Mouse (Mus musculus) ES-E14 (cell line): ENCODE results near the gene Neu1. TPM values are rescaled to one million over a fixed set of nuclear protein-coding genes. Genes with fewer than 3 reads are reported as not detected.

Experiments used
- DNase-seq: peaks from one replicate; pipeline ENCODE4 v3.0.0-alpha.2; 2013; ENCODE audit warnings: low read depth, low spot score
- H3K27ac ChIP-seq: 2 replicates; pipeline ENCODE4 v1.5.1; 2012; ENCODE audit warnings: low read depth, mild to moderate bottlenecking, low read length, moderate library complexity, mixed read lengths; ENCODE audit not compliant: poor library complexity, insufficient read depth, severe bottlenecking
- H3K36me3 ChIP-seq: 2 replicates; pipeline ENCODE4 v1.6.1; 2012; ENCODE audit warnings: mild to moderate bottlenecking, low read length, moderate library complexity, mixed read lengths; ENCODE audit not compliant: control insufficient read depth, poor library complexity, insufficient read depth, severe bottlenecking
- H3K4me1 ChIP-seq, 2 experiments: fragments of 150-350 bp in 1 of 2; sonication (generic) in 1 of 2; 2 replicates each; pipeline ENCODE4 v1.6.1; 2012; ENCODE audit warnings: low read length in 2 of 2, mild to moderate bottlenecking in 1 of 2, mixed read lengths in 1 of 2; ENCODE audit not compliant: control insufficient read depth in 2 of 2, insufficient read depth in 2 of 2, poor library complexity in 1 of 2
- H3K4me3 ChIP-seq, 2 experiments: fragments of 150-350 bp in 1 of 2; sonication (generic) in 1 of 2; 2 replicates each; pipeline ENCODE4 v1.5.1; 2012; ENCODE audit warnings: low read length in 2 of 2, low read depth in 1 of 2, mild to moderate bottlenecking in 1 of 2, mixed read lengths in 1 of 2; ENCODE audit not compliant: insufficient read depth in 1 of 2, poor library complexity in 1 of 2, severe bottlenecking in 1 of 2
- H3K9ac ChIP-seq: 2 replicates; pipeline ENCODE4 v1.6.1; 2012; ENCODE audit warnings: low read depth, mild to moderate bottlenecking, low read length, mixed read lengths; ENCODE audit not compliant: poor library complexity, insufficient read depth, severe bottlenecking
- H3K9me3 ChIP-seq: fragments of 150-350 bp; sonication (generic); 2 replicates; pipeline ENCODE4 v1.6.1; 2012; ENCODE audit warnings: low read depth, mild to moderate bottlenecking, low read length; ENCODE audit not compliant: control insufficient read depth, insufficient read depth
- CHD2 ChIP-seq: IDR thresholded peaks from 2 replicates; pipeline ENCODE4 v1.6.1; 2014; ENCODE audit warnings: mild to moderate bottlenecking, low read depth, low read length, inconsistent platforms
- HCFC1 ChIP-seq: IDR thresholded peaks from 2 replicates; pipeline ENCODE4 v1.6.1; 2012; ENCODE audit warnings: low read length, inconsistent platforms, borderline replicate concordance; ENCODE audit not compliant: insufficient read depth
- MAFK ChIP-seq: IDR thresholded peaks from 2 replicates; pipeline ENCODE4 v1.6.1; 2014; ENCODE audit warnings: mild to moderate bottlenecking, low read depth, low read length, inconsistent platforms; ENCODE audit not compliant: insufficient read depth
- ZC3H11A ChIP-seq: IDR thresholded peaks from 2 replicates; pipeline ENCODE4 v1.6.1; 2012; ENCODE audit warnings: low read depth, mild to moderate bottlenecking, inconsistent platforms, low read length, borderline replicate concordance
- ZNF384 ChIP-seq: IDR thresholded peaks from 2 replicates; pipeline ENCODE4 v1.6.1; 2012; ENCODE audit warnings: low read depth, low read length, inconsistent platforms
- in situ Hi-C, 2 experiments: fragments of 600-800 bp; cut with MboI; formaldehyde crosslinking; loops; one replicate each; pipeline ENCODE4 v1.15.1; 2025; ENCODE audit warnings: low sequenced_read_pairs in 2 of 2, inconsistent platforms in 1 of 2; ENCODE audit not compliant: unreplicated experiment in 2 of 2
- total RNA-seq: library from RNA; depleted of rRNA; stranded (reverse); fragments of 300-350 nt; gene quantifications from 2 replicates; pipeline ENCODE4 v1.2.3, GENCODE M21; 2012

Gene Neu1
- total RNA-seq, 1 experiment, result 24.0 TPM

DNA sequence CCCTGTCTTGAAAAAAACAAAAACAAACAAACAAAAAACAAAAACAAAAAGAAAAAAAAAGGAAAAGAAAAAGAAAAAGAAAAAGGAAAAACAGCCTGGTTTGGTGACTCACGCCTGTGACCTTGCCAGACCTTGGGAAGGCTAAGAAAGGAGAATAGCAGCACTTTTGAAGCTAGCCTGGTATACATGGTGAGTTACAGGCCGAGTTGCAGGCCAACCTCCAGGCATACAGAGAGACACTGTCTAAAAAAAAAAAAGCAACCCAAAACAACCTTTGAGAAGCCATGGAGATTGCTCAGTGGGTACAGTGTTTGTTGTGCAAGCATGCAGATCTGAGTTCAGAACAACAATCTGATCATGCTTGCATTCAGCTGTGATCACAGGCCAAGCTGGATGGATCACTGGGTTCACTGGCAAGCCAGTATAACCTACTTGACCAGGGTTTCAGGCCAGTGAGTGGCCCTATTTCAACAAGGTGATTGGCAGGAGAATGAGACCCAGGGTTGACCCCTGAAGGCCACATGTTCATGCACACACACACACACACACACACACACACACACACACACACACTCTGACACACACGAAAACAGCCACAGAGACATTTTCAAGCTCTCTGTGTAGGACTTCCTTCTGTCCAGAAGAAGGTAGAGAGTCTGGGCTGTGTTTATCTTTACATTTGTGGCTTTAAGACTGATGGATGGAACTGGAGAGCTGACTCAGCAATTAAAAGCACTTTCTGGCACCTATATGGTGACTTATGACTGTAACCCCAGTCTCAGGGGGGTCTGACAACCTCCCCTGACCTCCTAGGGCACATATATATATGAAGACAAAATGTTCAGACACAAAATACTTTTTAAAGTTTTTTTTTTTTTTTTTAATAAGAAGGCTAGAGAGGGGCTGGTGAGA lies 44.8 kb downstream of the Neu1 start:
- Histone ChIP-seq H3K27ac (no peak overlapping the region), H3K4me1 (peaks cover 0 to 7% of the 10 kb centered on the region in 2 experiments; a peak in 1 of 4 replicates), H3K36me3 (no peaks in the 10 kb centered on the region), H3K9ac (no peak overlapping the region), H3K9me3 (no peaks in the 10 kb centered on the region), H3K4me3 (no peak overlapping the region)
- no peak for TF ChIP-seq HCFC1
- TF ChIP-seq MAFK, result peak; percentile 86
- TF ChIP-seq ZNF384, result no peak
- TF ChIP-seq ZC3H11A, result no peak
- no peak for TF ChIP-seq CHD2
- DNase-seq, result no peak
- in situ Hi-C loops, result no loop called here

DNA sequence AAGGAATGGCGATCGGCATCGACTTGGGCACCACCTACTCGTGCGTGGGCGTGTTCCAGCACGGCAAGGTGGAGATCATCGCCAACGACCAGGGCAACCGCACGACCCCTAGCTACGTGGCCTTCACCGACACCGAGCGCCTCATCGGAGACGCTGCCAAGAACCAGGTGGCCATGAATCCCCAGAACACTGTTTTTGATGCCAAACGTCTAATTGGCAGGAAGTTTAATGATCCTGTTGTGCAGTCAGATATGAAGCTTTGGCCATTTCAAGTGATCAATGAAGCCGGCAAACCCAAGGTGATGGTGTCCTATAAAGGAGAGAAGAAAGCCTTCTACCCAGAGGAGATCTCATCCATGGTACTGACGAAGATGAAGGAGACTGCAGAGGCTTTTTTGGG lies 45.9 kb downstream of the Neu1 start:
- DNase-seq, result no peak
- no peak overlapping the region for H3K27ac ChIP-seq
- no peaks in the 10 kb centered on the region for H3K36me3 ChIP-seq

DNA sequence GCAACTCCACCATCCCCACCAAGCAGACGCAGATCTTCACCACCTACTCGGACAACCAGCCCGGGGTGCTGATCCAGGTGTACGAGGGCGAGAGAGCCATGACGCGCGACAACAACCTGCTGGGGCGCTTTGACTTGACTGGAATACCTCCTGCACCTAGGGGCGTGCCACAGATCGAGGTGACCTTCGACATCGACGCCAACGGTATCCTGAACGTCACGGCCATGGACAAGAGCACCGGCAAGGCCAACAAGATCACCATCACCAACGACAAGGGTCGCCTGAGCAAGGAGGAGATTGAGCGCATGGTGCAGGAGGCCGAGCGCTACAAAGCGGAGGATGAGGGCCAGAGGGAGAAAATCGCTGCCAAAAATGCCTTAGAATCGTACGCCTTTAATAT lies 47.2 kb downstream of the Neu1 start:
- Histone ChIP-seq H3K9ac (no peak overlapping the region), H3K4me3 (no peak overlapping the region), H3K27ac (no peak overlapping the region), H3K4me1 (peaks cover 0 to 4% of the 10 kb centered on the region in 2 experiments; a peak in 1 of 4 replicates), H3K9me3 (no peaks in the 10 kb centered on the region), H3K36me3 (no peaks in the 10 kb centered on the region)
- TF ChIP-seq CHD2, result no peak
- TF ChIP-seq ZNF384, result no peak
- no peak for TF ChIP-seq HCFC1
- no peak for TF ChIP-seq MAFK
- no peak for TF ChIP-seq ZC3H11A
- in situ Hi-C loops, result no loop called here
- no peak for DNase-seq

More for the DNA sequence above, 45.9 kb downstream of the Neu1 start:
- TF ChIP-seq ZNF384 (no peak), MAFK (no peak), ZC3H11A (no peak)
- H3K4me1 ChIP-seq, result peaks cover 0 to 7% of the 10 kb centered on the region in 2 experiments; a peak in 1 of 4 replicates
- H3K9ac ChIP-seq, result no peak overlapping the region
- no peaks in the 10 kb centered on the region for H3K9me3 ChIP-seq
- in situ Hi-C loops, result no loop called here
- no peak overlapping the region for H3K4me3 ChIP-seq

DNA sequence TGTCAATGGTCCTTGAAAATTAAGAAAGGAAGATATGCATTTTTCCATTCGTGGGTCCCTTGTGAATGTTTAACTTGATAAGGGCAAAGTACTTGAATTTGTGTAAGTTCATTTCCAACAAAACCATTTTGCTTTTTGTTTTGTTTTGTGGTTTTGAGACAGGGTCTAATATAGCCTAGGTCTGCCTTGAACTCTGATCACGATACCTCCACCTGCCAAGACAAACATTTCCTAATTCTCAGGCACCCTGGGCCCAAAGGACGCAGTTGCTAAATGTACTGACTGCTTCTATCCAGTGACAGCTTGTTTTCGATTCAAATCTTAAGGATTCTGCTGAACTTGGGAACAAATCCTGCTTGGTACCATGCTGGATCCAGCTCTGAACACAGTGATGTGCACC lies 48.6 kb downstream of the Neu1 start:
- Histone ChIP-seq H3K4me3 (no peak overlapping the region), H3K4me1 (peaks cover 0 to 5% of the 10 kb centered on the region in 2 experiments; a peak in 1 of 4 replicates), H3K9me3 (no peaks in the 10 kb centered on the region), H3K36me3 (peaks cover 2% of the 10 kb centered on the region; the same call in 1 of the 2 replicates), H3K27ac (no peak overlapping the region), H3K9ac (no peak overlapping the region)
- in situ Hi-C loops, result no loop called here
- no peak for TF ChIP-seq CHD2
- TF ChIP-seq ZC3H11A, result no peak
- no peak for TF ChIP-seq MAFK
- no peak for TF ChIP-seq ZNF384
- no peak for TF ChIP-seq HCFC1
- no peak for DNase-seq
